ENCODE assay signal across 24 mouse cellular contexts in genomic region chr8:109492785-109493184, GRCm38 (mm10). TPM values are rescaled to one million over a fixed set of nuclear protein-coding genes. Genes with fewer than 3 reads are reported as not detected.
"Had no signal": no experiment of that assay in that cellular context is flagged by ENCODE, and none has a peak within 500 bp of the region (broad histone marks: within the 10 kb centered on the region; RNA-seq: fewer than 3 reads in every experiment).

No protein-coding gene starts in this region.

- H3K27me3 ChIP-seq: liver, embryonic 12.5 days; lung, embryonic 15.5 days; midbrain, embryonic 12.5 days; neural tube, embryonic 13.5 days; neural tube, embryonic 15.5 days had no signal

- H3K4me3 ChIP-seq: liver, embryonic 12.5 days; lung, embryonic 15.5 days; midbrain, embryonic 10.5 days; midbrain, embryonic 12.5 days; myocyte; neural tube, embryonic 13.5 days; neural tube, embryonic 15.5 days had no signal

- H3K9ac ChIP-seq: liver, embryonic 12.5 days; liver, embryonic 14.5 days; lung, embryonic 15.5 days; midbrain, embryonic 12.5 days; neural tube, embryonic 13.5 days; neural tube, embryonic 15.5 days had no signal

- H3K36me3 ChIP-seq: liver, embryonic 12.5 days; lung, embryonic 15.5 days; midbrain, embryonic 10.5 days; midbrain, embryonic 12.5 days; neural tube, embryonic 13.5 days; neural tube, embryonic 15.5 days had no signal

- H3K27ac ChIP-seq: liver, embryonic 12.5 days; liver, embryonic 14.5 days; lung, embryonic 15.5 days; midbrain, embryonic 10.5 days; midbrain, embryonic 12.5 days; neural tube, embryonic 13.5 days; neural tube, embryonic 15.5 days had no signal

- H3K4me1 ChIP-seq: liver, embryonic 12.5 days; lung, embryonic 15.5 days; midbrain, embryonic 10.5 days; midbrain, embryonic 12.5 days; neural tube, embryonic 15.5 days had no signal

- H3K4me2 ChIP-seq: liver, embryonic 12.5 days; lung, embryonic 15.5 days; midbrain, embryonic 12.5 days; neural tube, embryonic 13.5 days; neural tube, embryonic 15.5 days had no signal

- DNase-seq: lung, postnatal 10 days; midbrain, embryonic 14.5 days; retina, postnatal 1 day; right cerebral cortex, adult 18-20 months; right cerebral cortex, postnatal 25 days; right cerebral cortex, postnatal 4 days; spleen, adult 18-20 months; thymus, adult 18-20 months; thymus, postnatal 14 days; thymus, postnatal 36 days had no signal

- ATAC-seq: liver, embryonic 12.5 days; midbrain, embryonic 16.5 days had no signal

- H3K9me3 ChIP-seq: liver, embryonic 12.5 days; lung, embryonic 15.5 days; midbrain, embryonic 10.5 days; midbrain, embryonic 12.5 days; neural tube, embryonic 13.5 days; neural tube, embryonic 15.5 days had no signal

RNA-seq across cellular contexts. Expression of gene Pmfbp1, which starts 1.0 kb away (rescaled TPM):
- polyA plus RNA-seq: liver, embryonic 12.5 days; liver, embryonic 14.5 days; liver, embryonic 16.5 days; lung, embryonic 15.5 days; myocyte; small intestine, adult 2 months; stomach, embryonic 14.5 days; stomach, embryonic 16.5 days; thymus, postnatal 0 days had no signal
